Mouse (Mus musculus) thymus, postnatal 14 days (tissue): Measurements from ENCODE around the gene Egfl7.
A peak's percentile ranks its signal among the peaks of the same experiment; 100 is the strongest.

Experiments
- DNase-seq: peaks from one replicate; pipeline ENCODE4 v3.0.0; 2021

The Egfl7 gene

GRCm38 (mm10) chr2:26571400-26571799 is 8.4 kb upstream of the Egfl7 start:
- no peak for DNase-seq

- no peak for DNase-seq
Measured at GRCm38 (mm10) chr2:26571826-26572225, 8.0 kb upstream of the Egfl7 start.

GRCm38 (mm10) chr2:26573396-26573795 is 6.4 kb upstream of the Egfl7 start:
- DNase-seq: no peak

- no peak for DNase-seq
Measured at GRCm38 (mm10) chr2:26573807-26574206, 6.0 kb upstream of the Egfl7 start.

- no peak for DNase-seq
Measured at GRCm38 (mm10) chr2:26574862-26575261, 5.0 kb upstream of the Egfl7 start.

- DNase-seq: no peak
Measured at GRCm38 (mm10) chr2:26575378-26575777, 4.4 kb upstream of the Egfl7 start.

GRCm38 (mm10) chr2:26575865-26576264 is 3.9 kb upstream of the Egfl7 start:
- no peak for DNase-seq

- no peak for DNase-seq
Measured at GRCm38 (mm10) chr2:26576462-26576861, 3.4 kb upstream of the Egfl7 start.

GRCm38 (mm10) chr2:26578369-26578768 is 1.4 kb upstream of the Egfl7 start:
- DNase-seq: peak; percentile 30

GRCm38 (mm10) chr2:26580751-26581150 is 937 bp downstream of the Egfl7 start:
- no peak for DNase-seq

GRCm38 (mm10) chr2:26582203-26582602 is 2.4 kb downstream of the Egfl7 start:
- DNase-seq: no peak

- DNase-seq: no peak
Measured at GRCm38 (mm10) chr2:26582741-26583140, 2.9 kb downstream of the Egfl7 start.

GRCm38 (mm10) chr2:26583640-26584039 is 3.8 kb downstream of the Egfl7 start:
- no peak for DNase-seq

GRCm38 (mm10) chr2:26585713-26586112 is 5.9 kb downstream of the Egfl7 start:
- DNase-seq: no peak

GRCm38 (mm10) chr2:26586294-26587043 is 6.7 kb downstream of the Egfl7 start, which contains the start of gene Gm20532:
Gene Gm20532, plus strand, starts transcription at chr2:26586639.
- peak; percentile 74 for DNase-seq

GRCm38 (mm10) chr2:26587044-26587405 is 7.2 kb downstream of the Egfl7 start:
- peak; percentile 58 for DNase-seq

GRCm38 (mm10) chr2:26588573-26588972 is 8.8 kb downstream of the Egfl7 start:
- DNase-seq: no peak

- no peak for DNase-seq
Measured at GRCm38 (mm10) chr2:26589284-26589683, 9.5 kb downstream of the Egfl7 start.

- no peak for DNase-seq
Measured at GRCm38 (mm10) chr2:26590282-26590681, 10.5 kb downstream of the Egfl7 start.

- no peak for DNase-seq
Measured at GRCm38 (mm10) chr2:26590962-26591361, 11.1 kb downstream of the Egfl7 start.

- DNase-seq: no peak
Measured at GRCm38 (mm10) chr2:26591416-26591815, 11.6 kb downstream of the Egfl7 start.

GRCm38 (mm10) chr2:26593211-26594021 is 13.6 kb downstream of the Egfl7 start:
- DNase-seq: no peak

GRCm38 (mm10) chr2:26594022-26594346 is 14.2 kb downstream of the Egfl7 start:
- peak; percentile 81 for DNase-seq

- DNase-seq: no peak
Measured at GRCm38 (mm10) chr2:26594461-26594933, 14.7 kb downstream of the Egfl7 start.
